Mouse (Mus musculus) stomach, embryonic 15.5 days (tissue): ENCODE measurements around the gene Ezr. TPM values are rescaled to one million over a fixed set of nuclear protein-coding genes. Genes with fewer than 3 reads are reported as not detected.

Source experiments
- ATAC-seq: fragments of 200-750 bp; cut with Nextera tagmentation; 2 replicates; pipeline ENCODE4 v1.8.0; 2017; ENCODE audit warnings: low read depth, moderate number of reproducible peaks, moderate TSS enrichment; ENCODE audit not compliant: insufficient read depth, low FRiP score
- H3K27ac ChIP-seq: fragments of 300-500 bp; sonication (generic); 2 replicates; pipeline ENCODE4 v1.5.1; 2015; ENCODE audit warnings: mild to moderate bottlenecking, inconsistent platforms
- H3K27me3 ChIP-seq: fragments of 300-500 bp; sonication (generic); replicated peaks from 2 replicates; pipeline ENCODE4 v1.6.1; 2015; ENCODE audit warnings: inconsistent platforms
- H3K36me3 ChIP-seq: fragments of 300-500 bp; sonication (generic); 2 replicates; pipeline ENCODE4 v1.6.1; 2015; ENCODE audit warnings: inconsistent platforms
- H3K4me1 ChIP-seq: fragments of 300-500 bp; sonication (generic); 2 replicates; pipeline ENCODE4 v1.6.1; 2015; ENCODE audit warnings: inconsistent platforms
- H3K4me2 ChIP-seq: fragments of 300-500 bp; sonication (generic); 2 replicates; pipeline ENCODE4 v1.6.1; 2015; ENCODE audit warnings: mild to moderate bottlenecking, inconsistent platforms
- H3K4me3 ChIP-seq: fragments of 300-500 bp; sonication (generic); replicated peaks from 2 replicates; pipeline ENCODE4 v1.5.1; 2015; ENCODE audit warnings: inconsistent platforms
- H3K9ac ChIP-seq: fragments of 300-500 bp; sonication (generic); 2 replicates; pipeline ENCODE4 v1.6.1; 2015; ENCODE audit warnings: inconsistent platforms
- H3K9me3 ChIP-seq: fragments of 300-500 bp; sonication (generic); 2 replicates; pipeline ENCODE4 v1.6.1; 2016; ENCODE audit warnings: inconsistent platforms
- WGBS: fragments of 180-500 bp; shearing (Covaris S2); methylation state at CpG from one replicate; pipeline ENCODE4 v1.1.7; 2015; 5-methylcytosine and 5-hydroxymethylcytosine counted together
- polyA plus RNA-seq: library from polyadenylated mRNA; unstranded; fragments of >200 nt; fragmentation: Nextera tagmentation; extraction: Ambion mirVana; gene quantifications from 2 replicates; pipeline ENCODE4 v1.2.1, GENCODE M21; 2015

Gene Ezr
- polyA plus RNA-seq, 1 experiment from 2014 or later = 228 TPM

- H3K4me3 ChIP-seq = no peak overlapping the region
- H3K9me3 ChIP-seq = no peaks in the 10 kb centered on the region
- H3K36me3 ChIP-seq = peaks cover 11% of the 10 kb centered on the region
- H3K4me2 ChIP-seq = no peak overlapping the region
- peaks cover 13% of the 10 kb centered on the region for H3K4me1 ChIP-seq
- no peak overlapping the region for H3K9ac ChIP-seq
- H3K27me3 ChIP-seq = no peaks in the 10 kb centered on the region
- H3K27ac ChIP-seq = no peak overlapping the region; the same call in 1 of the 2 replicates
- no peak for ATAC-seq
- 72% methylated on average over 9 of the region's 9 CpGs for WGBS
Measured at GRCm38 (mm10) chr17:6746452-6747231, 35.9 kb downstream of the Ezr start.

- Histone ChIP-seq H3K4me2 (no peak overlapping the region), H3K4me1 (peaks cover 10% of the 10 kb centered on the region), H3K27ac (no peak overlapping the region; the same call in 1 of the 2 replicates), H3K36me3 (peaks cover 8% of the 10 kb centered on the region), H3K4me3 (no peak overlapping the region), H3K27me3 (no peaks in the 10 kb centered on the region), H3K9ac (no peak overlapping the region), H3K9me3 (no peaks in the 10 kb centered on the region)
- no peak for ATAC-seq
- 67% methylated on average over 9 of the region's 9 CpGs for WGBS
Measured at GRCm38 (mm10) chr17:6745975-6746374, 36.6 kb downstream of the Ezr start.

- Histone ChIP-seq H3K36me3 (peaks cover 11% of the 10 kb centered on the region), H3K9ac (no peak overlapping the region), H3K4me3 (no peak overlapping the region), H3K4me1 (peaks cover 10% of the 10 kb centered on the region), H3K4me2 (no peak overlapping the region), H3K27me3 (no peaks in the 10 kb centered on the region), H3K27ac (no peak overlapping the region; the same call in 1 of the 2 replicates), H3K9me3 (no peaks in the 10 kb centered on the region)
- WGBS = 86% methylated on average over 5 of the region's 5 CpGs
- no peak for ATAC-seq
Measured at GRCm38 (mm10) chr17:6745503-6745902, 37.1 kb downstream of the Ezr start.

GRCm38 (mm10) chr17:6744871-6745270 lies 37.7 kb downstream of the Ezr start:
- WGBS = 89% methylated on average over 14 of the region's 14 CpGs
- Histone ChIP-seq H3K9ac (no peak overlapping the region), H3K36me3 (peaks cover 18% of the 10 kb centered on the region), H3K4me1 (peaks cover 10% of the 10 kb centered on the region), H3K9me3 (no peaks in the 10 kb centered on the region), H3K4me3 (no peak overlapping the region), H3K4me2 (no peak overlapping the region), H3K27ac (no peak overlapping the region), H3K27me3 (no peaks in the 10 kb centered on the region)
- no peak for ATAC-seq

- Histone ChIP-seq H3K36me3 (peaks cover 22% of the 10 kb centered on the region), H3K4me1 (peaks cover 10% of the 10 kb centered on the region), H3K27ac (no peak overlapping the region), H3K9me3 (no peaks in the 10 kb centered on the region), H3K9ac (no peak overlapping the region), H3K4me3 (no peak overlapping the region), H3K27me3 (no peaks in the 10 kb centered on the region), H3K4me2 (no peak overlapping the region)
- ATAC-seq = no peak
- WGBS = 69% methylated on average over 9 of the region's 9 CpGs
Measured at GRCm38 (mm10) chr17:6744366-6744765, 38.2 kb downstream of the Ezr start.

- peaks cover 22% of the 10 kb centered on the region for H3K36me3 ChIP-seq
- no peaks in the 10 kb centered on the region for H3K27me3 ChIP-seq
- 57% methylated on average over 11 of the region's 11 CpGs for WGBS
- no peak overlapping the region for H3K4me3 ChIP-seq
- ATAC-seq = no peak
- H3K27ac ChIP-seq = no peak overlapping the region
- no peak overlapping the region for H3K9ac ChIP-seq
- H3K4me2 ChIP-seq = no peak overlapping the region
- H3K4me1 ChIP-seq = peaks cover 10% of the 10 kb centered on the region
- H3K9me3 ChIP-seq = no peaks in the 10 kb centered on the region
Measured at GRCm38 (mm10) chr17:6743787-6744239, 38.8 kb downstream of the Ezr start.

GRCm38 (mm10) chr17:6743039-6743575 lies 39.5 kb downstream of the Ezr start:
- WGBS = 80% methylated on average over 11 of the region's 11 CpGs
- ATAC-seq = no peak
- H3K4me2 ChIP-seq = no peak overlapping the region
- peaks cover 22% of the 10 kb centered on the region for H3K36me3 ChIP-seq
- H3K27ac ChIP-seq = no peak overlapping the region
- no peak overlapping the region for H3K9ac ChIP-seq
- no peak overlapping the region for H3K4me3 ChIP-seq
- peaks cover 10% of the 10 kb centered on the region for H3K4me1 ChIP-seq
- H3K9me3 ChIP-seq = no peaks in the 10 kb centered on the region
- H3K27me3 ChIP-seq = no peaks in the 10 kb centered on the region

GRCm38 (mm10) chr17:6742083-6743038 lies 40.2 kb downstream of the Ezr start:
- H3K27ac ChIP-seq = peak overlapping the region; percentile 7; the same call in 1 of the 2 replicates
- H3K4me1 ChIP-seq = peaks cover 10% of the 10 kb centered on the region
- no peak overlapping the region for H3K4me3 ChIP-seq
- 62% methylated on average over 33 of the region's 33 CpGs for WGBS
- H3K36me3 ChIP-seq = peaks cover 19% of the 10 kb centered on the region
- H3K27me3 ChIP-seq = no peaks in the 10 kb centered on the region
- H3K4me2 ChIP-seq = peak overlapping the region; percentile 7; the same call in 1 of the 2 replicates
- peak; percentile 15; the same call in 1 of the 2 replicates for ATAC-seq
- H3K9me3 ChIP-seq = no peaks in the 10 kb centered on the region
- H3K9ac ChIP-seq = no peak overlapping the region

GRCm38 (mm10) chr17:6741271-6741670 lies 41.3 kb downstream of the Ezr start:
- no peaks in the 10 kb centered on the region for H3K27me3 ChIP-seq
- peaks cover 19% of the 10 kb centered on the region for H3K36me3 ChIP-seq
- no peak overlapping the region for H3K9ac ChIP-seq
- H3K9me3 ChIP-seq = no peaks in the 10 kb centered on the region
- peaks cover 10% of the 10 kb centered on the region; the same call in 1 of the 2 replicates for H3K4me1 ChIP-seq
- WGBS = 86% methylated on average over 12 of the region's 12 CpGs
- H3K4me3 ChIP-seq = no peak overlapping the region
- H3K27ac ChIP-seq = 0 out of 2 replicates have a peak overlapping the region, but pooled peaks have one; percentile 7
- no peak overlapping the region for H3K4me2 ChIP-seq
- ATAC-seq = no peak

GRCm38 (mm10) chr17:6740331-6741170 lies 42.0 kb downstream of the Ezr start:
- Histone ChIP-seq H3K27ac (no peak overlapping the region; the same call in 1 of the 2 replicates), H3K36me3 (peaks cover 19% of the 10 kb centered on the region; the same call in 1 of the 2 replicates)

GRCm38 (mm10) chr17:6739756-6740155 lies 42.8 kb downstream of the Ezr start:
- Histone ChIP-seq H3K4me3 (no peak overlapping the region), H3K9ac (no peak overlapping the region), H3K4me2 (no peak overlapping the region), H3K27ac (no peak overlapping the region), H3K27me3 (no peaks in the 10 kb centered on the region), H3K36me3 (peaks cover 16% of the 10 kb centered on the region; the same call in 1 of the 2 replicates), H3K4me1 (peaks cover 10% of the 10 kb centered on the region; the same call in 1 of the 2 replicates), H3K9me3 (no peaks in the 10 kb centered on the region)
- no peak for ATAC-seq
- WGBS = 88% methylated on average over 15 of the region's 15 CpGs

More at GRCm38 (mm10) chr17:6740331-6741170, 42.0 kb downstream of the Ezr start:
- WGBS = 85% methylated on average over 19 of the region's 19 CpGs
- Histone ChIP-seq H3K4me3 (no peak overlapping the region), H3K4me2 (no peak overlapping the region), H3K4me1 (peaks cover 10% of the 10 kb centered on the region; the same call in 1 of the 2 replicates), H3K27me3 (no peaks in the 10 kb centered on the region), H3K9ac (no peak overlapping the region), H3K9me3 (no peaks in the 10 kb centered on the region)
- no peak for ATAC-seq
